ENCODE assay signal across 9 mouse cellular contexts in the genomic region with DNA sequence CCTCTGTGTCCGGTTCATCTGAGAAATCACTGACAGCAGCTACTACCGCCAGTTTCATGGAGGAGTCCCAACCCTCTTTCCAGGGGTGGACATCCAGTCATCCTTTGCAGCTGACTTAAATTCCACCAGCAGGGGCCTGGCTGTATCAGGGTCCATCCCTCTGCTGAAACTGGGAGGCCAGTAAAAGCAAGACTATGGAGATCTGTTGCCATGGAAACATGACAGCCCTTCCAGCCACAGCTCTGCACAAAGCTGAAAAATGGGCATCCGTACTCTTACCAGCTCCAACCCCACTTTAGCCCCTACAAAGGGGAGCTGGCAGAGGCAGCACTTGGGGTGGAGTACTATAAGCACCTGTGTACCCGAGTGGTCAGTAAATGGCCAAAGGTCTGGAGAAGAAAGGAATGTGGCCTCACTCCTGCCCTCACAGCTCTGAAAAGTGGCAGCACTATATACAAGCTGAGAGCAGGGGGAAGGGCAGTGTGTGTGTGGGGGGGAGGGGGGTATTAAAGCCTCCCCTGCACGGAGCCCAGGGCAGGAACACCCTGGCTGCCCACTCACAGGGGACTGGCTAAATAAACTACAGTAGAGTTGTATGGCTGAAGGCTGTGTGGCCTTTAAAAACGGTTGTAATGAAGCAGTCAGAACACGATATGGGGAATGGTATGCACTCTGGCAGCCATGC. TPM values are rescaled to one million over a fixed set of nuclear protein-coding genes. Genes with fewer than 3 reads are reported as not detected.
A peak's percentile ranks its signal among the peaks of the same experiment; 100 is the strongest.
DNase-seq lines count a peak whose midpoint lies in the region; ATAC-seq and TF ChIP-seq lines count a peak whose summit lies in the region.
"Had no signal": no experiment of that assay in that cellular context is flagged by ENCODE, and none has a peak within 500 bp of the region (broad histone marks: within the 10 kb centered on the region; RNA-seq: fewer than 3 reads in every experiment).

No protein-coding gene starts in this region.

- H3K27ac ChIP-seq in lung, embryonic 16.5 days (ENCODE audit: low read length): peak overlapping the region; percentile 66
- peak overlapping the region; percentile 66 for H3K27ac ChIP-seq in forebrain, embryonic 12.5 days
- peak overlapping the region; percentile 96; the same call in 1 of the 2 replicates for H3K27ac ChIP-seq in liver, embryonic 12.5 days
- H3K27ac ChIP-seq in stomach, postnatal 0 days (replicated peaks): peak overlapping the region; percentile 45; the same call in 1 of the 2 replicates

- no peaks in the 10 kb centered on the region for H3K9me3 ChIP-seq in lung, embryonic 16.5 days (ENCODE audit: control insufficient read depth, low read length)
- H3K9me3 ChIP-seq in forebrain, embryonic 12.5 days: no peaks in the 10 kb centered on the region
- H3K9me3 ChIP-seq in liver, embryonic 12.5 days (replicated peaks): no peaks in the 10 kb centered on the region
- no peaks in the 10 kb centered on the region for H3K9me3 ChIP-seq in stomach, postnatal 0 days (ENCODE audit: control insufficient read depth, low read length)

- 0 out of 2 replicates have a peak, but pooled peaks have one; percentile 10 for TF ChIP-seq CTCF in stomach, postnatal 0 days (IDR thresholded peaks at IDR 0.05; ENCODE audit: low read depth)

- 23% methylated on average over 7 of the region's 7 CpGs for WGBS in lung, embryonic 16.5 days
- 21% methylated on average over 7 of the region's 7 CpGs for WGBS in forebrain, embryonic 12.5 days
- 65% methylated on average over 7 of the region's 7 CpGs for WGBS in liver, embryonic 12.5 days (ENCODE audit: insufficient replicate concordance)
- WGBS in stomach, postnatal 0 days: 42% methylated on average over 7 of the region's 7 CpGs

- no peak for TF ChIP-seq EP300 in stomach, postnatal 0 days (optimal IDR thresholded peaks at IDR 0.05)

- peaks cover 5% of the 10 kb centered on the region for H3K36me3 ChIP-seq in lung, embryonic 16.5 days (ENCODE audit: control insufficient read depth, insufficient read depth, low read length)
- H3K36me3 ChIP-seq in forebrain, embryonic 12.5 days (replicated peaks): peaks cover 31% of the 10 kb centered on the region
- peaks cover 16% of the 10 kb centered on the region; the same call in 1 of the 2 replicates for H3K36me3 ChIP-seq in liver, embryonic 12.5 days
- peaks cover 3% of the 10 kb centered on the region; the same call in 1 of the 2 replicates for H3K36me3 ChIP-seq in stomach, postnatal 0 days (ENCODE audit: control insufficient read depth, insufficient read depth, low read length)

- no peak overlapping the region for H3K9ac ChIP-seq in lung, embryonic 16.5 days (ENCODE audit: low read length)
- peak overlapping the region; percentile 21; the same call in 1 of the 2 replicates for H3K9ac ChIP-seq in forebrain, embryonic 12.5 days
- no peak overlapping the region for H3K9ac ChIP-seq in liver, embryonic 12.5 days
- H3K9ac ChIP-seq in stomach, postnatal 0 days (ENCODE audit: low read length): no peak overlapping the region; the same call in 1 of the 2 replicates
- H3K9ac ChIP-seq: liver, embryonic 14.5 days had no signal

- ATAC-seq in lung, embryonic 16.5 days (ENCODE audit: low read depth): 0 out of 2 replicates have a peak, but pooled peaks have one; percentile 34
- peak; percentile 87 for ATAC-seq in forebrain, embryonic 12.5 days (ENCODE audit: low FRiP score)
- ATAC-seq in liver, embryonic 12.5 days: no peak
- no peak for ATAC-seq in stomach, postnatal 0 days (ENCODE audit: low FRiP score, low TSS enrichment)

- peaks cover 35% of the 10 kb centered on the region for H3K4me1 ChIP-seq in lung, embryonic 16.5 days (replicated peaks; ENCODE audit: control insufficient read depth, insufficient read depth, low read length)
- peaks cover 35% of the 10 kb centered on the region for H3K4me1 ChIP-seq in forebrain, embryonic 12.5 days
- peaks cover 85% of the 10 kb centered on the region for H3K4me1 ChIP-seq in liver, embryonic 12.5 days
- peaks cover 21% of the 10 kb centered on the region for H3K4me1 ChIP-seq in stomach, postnatal 0 days (replicated peaks; ENCODE audit: control insufficient read depth, insufficient read depth)

- no peak overlapping the region for H3K4me3 ChIP-seq in lung, embryonic 16.5 days (ENCODE audit: low read length)
- H3K4me3 ChIP-seq in forebrain, embryonic 12.5 days (replicated peaks): no peak overlapping the region
- no peak overlapping the region for H3K4me3 ChIP-seq in liver, embryonic 12.5 days
- no peak overlapping the region for H3K4me3 ChIP-seq in stomach, postnatal 0 days (ENCODE audit: low read depth, low read length)

- H3K4me2 ChIP-seq in lung, embryonic 16.5 days (ENCODE audit: low read depth, low read length): no peak overlapping the region
- peak overlapping the region; percentile 17 for H3K4me2 ChIP-seq in forebrain, embryonic 12.5 days
- H3K4me2 ChIP-seq in liver, embryonic 12.5 days: no peak overlapping the region
- no peak overlapping the region for H3K4me2 ChIP-seq in stomach, postnatal 0 days (replicated peaks; ENCODE audit: low read depth)

- no peaks in the 10 kb centered on the region for H3K27me3 ChIP-seq in lung, embryonic 16.5 days (ENCODE audit: control insufficient read depth, insufficient read depth, low read depth, low read length)
- H3K27me3 ChIP-seq in forebrain, embryonic 12.5 days: no peaks in the 10 kb centered on the region
- H3K27me3 ChIP-seq in liver, embryonic 12.5 days (replicated peaks): no peaks in the 10 kb centered on the region
- no peaks in the 10 kb centered on the region for H3K27me3 ChIP-seq in stomach, postnatal 0 days (ENCODE audit: control insufficient read depth, insufficient read depth, low read length)

- DNase-seq in lung, postnatal 4 days: no peak
- DNase-seq in stomach, postnatal 0 days (ENCODE audit: low spot score): no peak
- no peak for DNase-seq in right cerebral cortex, adult 18-20 months
- no peak for DNase-seq in right cerebral cortex, postnatal 14 days
- DNase-seq: adrenal gland, postnatal 10 days had no signal

RNA-seq across cellular contexts. Expression of gene Fam53b, which starts 32.4 kb away (rescaled TPM):
- polyA plus RNA-seq in lung, embryonic 16.5 days (2015; fragmentation: Nextera tagmentation; extraction: Ambion mirVana): 33.5 and 36.0 TPM in 2 replicates
- 41.7 and 47.7 TPM in 2 replicates for polyA plus RNA-seq in forebrain, embryonic 12.5 days (2016; fragmentation: Nextera tagmentation; extraction: Ambion mirVana)
- 27.2 and 28.8 TPM in 2 replicates for polyA plus RNA-seq in liver, embryonic 12.5 days (2016; fragmentation: Nextera tagmentation; extraction: Ambion mirVana)
- 8.4 and 8.5 TPM in 2 replicates for polyA plus RNA-seq in stomach, postnatal 0 days (2015; fragmentation: Nextera tagmentation; extraction: Ambion mirVana)

Comparison
In these comparisons a context has a peak if more than half of its experiments do, and no peak if none do; other contexts are left out.
1. ATAC-seq: peak in lung, embryonic 16.5 days (single experiment) and forebrain, embryonic 12.5 days (single experiment); none in liver, embryonic 12.5 days (single experiment) and stomach, postnatal 0 days (single experiment).
2. H3K27ac ChIP-seq: peak in every context shown above with its lines; median percentile 96 in liver, embryonic 12.5 days; 66 in lung, embryonic 16.5 days; 66 in forebrain, embryonic 12.5 days; 45 in stomach, postnatal 0 days.